Mouse (Mus musculus): ENCODE data around the gene Cyp2w1. TPM values are rescaled to one million over a fixed set of nuclear protein-coding genes. Genes with fewer than 3 reads are reported as not detected.
"Not testable (repeated sequence)": the region's sequence is repeated elsewhere in the genome, so short reads cannot be mapped to it uniquely, and the experiment has no call there.

Gene Cyp2w1
- total RNA-seq, 1 experiment from 2014 or later = not detected

GRCm38 (mm10) chr5:139332590-139333272 is 19.7 kb upstream of the Cyp2w1 start:
- no peak for DNase-seq

GRCm38 (mm10) chr5:139333301-139334013 is 19.0 kb upstream of the Cyp2w1 start:
- peak; percentile 53 for DNase-seq

- not testable (repeated sequence) for DNase-seq
Observed at GRCm38 (mm10) chr5:139334394-139334793, 18.0 kb upstream of the Cyp2w1 start.

- DNase-seq = no peak
Observed at GRCm38 (mm10) chr5:139335634-139336033, 16.8 kb upstream of the Cyp2w1 start.

GRCm38 (mm10) chr5:139337826-139338370 is 14.5 kb upstream of the Cyp2w1 start:
- DNase-seq = no peak

- DNase-seq = no peak
Observed at GRCm38 (mm10) chr5:139338403-139338802, 14.0 kb upstream of the Cyp2w1 start.

GRCm38 (mm10) chr5:139338891-139339290 is 13.5 kb upstream of the Cyp2w1 start:
- no peak for DNase-seq

GRCm38 (mm10) chr5:139344021-139344686 is 8.3 kb upstream of the Cyp2w1 start:
- peak; percentile 91 for DNase-seq

- DNase-seq = peak; percentile 99
Observed at GRCm38 (mm10) chr5:139344687-139345363, 7.6 kb upstream of the Cyp2w1 start.

GRCm38 (mm10) chr5:139345364-139345714 is 7.1 kb upstream of the Cyp2w1 start:
- no peak for DNase-seq

GRCm38 (mm10) chr5:139347225-139347624 is 5.2 kb upstream of the Cyp2w1 start:
- DNase-seq = no peak

GRCm38 (mm10) chr5:139349713-139350112 is 2.7 kb upstream of the Cyp2w1 start:
- DNase-seq = no peak

GRCm38 (mm10) chr5:139351134-139351533 is 1.3 kb upstream of the Cyp2w1 start, which contains the start of gene Cox19:
Gene Cox19, minus strand, starts transcription at chr5:139351418.
- no peak for DNase-seq

- DNase-seq = no peak
Observed at GRCm38 (mm10) chr5:139351628-139352027, 789 bp upstream of the Cyp2w1 start.

GRCm38 (mm10) chr5:139353496-139353895 is 1.1 kb downstream of the Cyp2w1 start:
- DNase-seq = peak; percentile 71

GRCm38 (mm10) chr5:139353946-139354345 is 1.5 kb downstream of the Cyp2w1 start:
- DNase-seq = no peak

- DNase-seq = peak; percentile 93
Observed at GRCm38 (mm10) chr5:139355235-139355772, 2.9 kb downstream of the Cyp2w1 start.

GRCm38 (mm10) chr5:139358653-139359052 is 6.2 kb downstream of the Cyp2w1 start:
- DNase-seq = peak; percentile 62

- DNase-seq = no peak
Observed at GRCm38 (mm10) chr5:139359244-139359643, 6.8 kb downstream of the Cyp2w1 start.

- DNase-seq = no peak
Observed at GRCm38 (mm10) chr5:139363858-139364257, 11.4 kb downstream of the Cyp2w1 start.

- peak; percentile 90 for DNase-seq
Observed at GRCm38 (mm10) chr5:139364260-139364910, 12.0 kb downstream of the Cyp2w1 start.
